Mouse (Mus musculus) kidney, postnatal 25 days (tissue): ENCODE measurements around the gene Slc22a15.

Experiments used
- DNase-seq, 2 experiments: peaks; one replicate each; pipeline ENCODE4 v3.0.0; 2021; ENCODE audit warnings: mixed read lengths in 2 of 2

Gene Slc22a15

GRCm38 (mm10) chr3:101916525-101916924 is 7.7 kb downstream of the Slc22a15 start:
- DNase-seq = no peak

GRCm38 (mm10) chr3:101915048-101915801 is 9.0 kb downstream of the Slc22a15 start:
- no peak for DNase-seq

- DNase-seq = no peak
Observed at GRCm38 (mm10) chr3:101914266-101914665, 10.0 kb downstream of the Slc22a15 start.

GRCm38 (mm10) chr3:101912041-101912440 is 12.2 kb downstream of the Slc22a15 start:
- DNase-seq = no peak

GRCm38 (mm10) chr3:101907049-101907448 is 17.2 kb downstream of the Slc22a15 start:
- no peak for DNase-seq

GRCm38 (mm10) chr3:101904776-101905175 is 19.5 kb downstream of the Slc22a15 start:
- DNase-seq = no peak

GRCm38 (mm10) chr3:101903091-101903490 is 21.2 kb downstream of the Slc22a15 start:
- DNase-seq = no peak

GRCm38 (mm10) chr3:101902344-101902743 is 21.9 kb downstream of the Slc22a15 start:
- no peak for DNase-seq

- DNase-seq = no peak
Observed at GRCm38 (mm10) chr3:101897377-101897974, 26.8 kb downstream of the Slc22a15 start.

- peak; percentile 76 to 80 for DNase-seq
Observed at GRCm38 (mm10) chr3:101896893-101897292, 27.4 kb downstream of the Slc22a15 start.

GRCm38 (mm10) chr3:101895376-101895910 is 28.8 kb downstream of the Slc22a15 start:
- no peak for DNase-seq

GRCm38 (mm10) chr3:101885591-101885990 is 38.7 kb downstream of the Slc22a15 start:
- peak; percentile 32 to 50 for DNase-seq

- no peak for DNase-seq
Observed at GRCm38 (mm10) chr3:101885041-101885440, 39.2 kb downstream of the Slc22a15 start.

- DNase-seq = no peak
Observed at GRCm38 (mm10) chr3:101883902-101884301, 40.4 kb downstream of the Slc22a15 start.

- DNase-seq = no peak
Observed at GRCm38 (mm10) chr3:101881721-101882120, 42.5 kb downstream of the Slc22a15 start.

GRCm38 (mm10) chr3:101880818-101881217 is 43.4 kb downstream of the Slc22a15 start:
- DNase-seq = no peak

- no peak for DNase-seq
Observed at GRCm38 (mm10) chr3:101878136-101878535, 46.1 kb downstream of the Slc22a15 start.

GRCm38 (mm10) chr3:101876459-101877285 is 47.6 kb downstream of the Slc22a15 start:
- DNase-seq = peak; percentile 16 to 46

GRCm38 (mm10) chr3:101875258-101875920 is 48.9 kb downstream of the Slc22a15 start:
- no peak for DNase-seq

- no peak for DNase-seq
Observed at GRCm38 (mm10) chr3:101873061-101873675, 51.1 kb downstream of the Slc22a15 start.

GRCm38 (mm10) chr3:101871951-101872350 is 52.3 kb downstream of the Slc22a15 start:
- no peak for DNase-seq

- DNase-seq = no peak
Observed at GRCm38 (mm10) chr3:101867001-101867421, 57.2 kb downstream of the Slc22a15 start.
